Mouse (Mus musculus): ENCODE measurements at regions not wholly inside any gene's neighbourhood (a gene's known extent, or its start where the extent isn't known, plus 50 kb on each side); places are given as distances from the start of the nearest gene placed in this dataset.

GRCm38 (mm10) chr9:67132370-67132769, 83.2 kb upstream of the Tpm1 start:
- no peak overlapping the region for H3K27ac ChIP-seq
- 76% methylated on average over 5 of the region's 5 CpGs for WGBS (ENCODE audit: missing documents)
- H3K36me3 ChIP-seq (ENCODE audit: inconsistent target), result no peaks in the 10 kb centered on the region
- H3K79me2 ChIP-seq (ENCODE audit: inconsistent target), result no peaks in the 10 kb centered on the region
- no peak overlapping the region for H3K4me3 ChIP-seq (ENCODE audit: inconsistent target)

GRCm38 (mm10) chr9:67130730-67131440, 81.7 kb upstream of the Tpm1 start:
- H3K79me2 ChIP-seq (ENCODE audit: inconsistent target), result no peaks in the 10 kb centered on the region
- WGBS (ENCODE audit: missing documents), result 91% methylated on average over 8 of the region's 8 CpGs
- H3K27ac ChIP-seq, result no peak overlapping the region
- H3K4me3 ChIP-seq (ENCODE audit: inconsistent target), result no peak overlapping the region
- no peaks in the 10 kb centered on the region for H3K36me3 ChIP-seq (ENCODE audit: inconsistent target)

- no peaks in the 10 kb centered on the region for H3K36me3 ChIP-seq (ENCODE audit: inconsistent target)
- WGBS (ENCODE audit: missing documents), result 95% methylated on average over 3 of the region's 3 CpGs
- H3K27ac ChIP-seq, result no peak overlapping the region
- no peak overlapping the region for H3K4me3 ChIP-seq (ENCODE audit: inconsistent target)
- no peaks in the 10 kb centered on the region for H3K79me2 ChIP-seq (ENCODE audit: inconsistent target)
These were observed 80.7 kb upstream of the Tpm1 start for GRCm38 (mm10) chr9:67129891-67130290.

GRCm38 (mm10) chr9:67129095-67129494, 79.9 kb upstream of the Tpm1 start:
- H3K36me3 ChIP-seq (ENCODE audit: inconsistent target), result no peaks in the 10 kb centered on the region
- no peak overlapping the region for H3K27ac ChIP-seq
- no peaks in the 10 kb centered on the region for H3K79me2 ChIP-seq (ENCODE audit: inconsistent target)
- WGBS (ENCODE audit: missing documents), result 92% methylated on average over 3 of the region's 3 CpGs
- H3K4me3 ChIP-seq (ENCODE audit: inconsistent target), result no peak overlapping the region

- Histone ChIP-seq H3K27ac (no peak overlapping the region), H3K36me3 (ENCODE audit: inconsistent target) (no peaks in the 10 kb centered on the region), H3K79me2 (ENCODE audit: inconsistent target) (no peaks in the 10 kb centered on the region), H3K4me3 (ENCODE audit: inconsistent target) (no peak overlapping the region)
- 85% methylated on average over 7 of the region's 7 CpGs for WGBS (ENCODE audit: missing documents)
These were observed 72.5 kb upstream of the Tpm1 start for GRCm38 (mm10) chr9:67121691-67122090.

GRCm38 (mm10) chr9:67118880-67119644, 69.9 kb upstream of the Tpm1 start:
- H3K4me3 ChIP-seq (ENCODE audit: inconsistent target), result no peak overlapping the region
- no peaks in the 10 kb centered on the region for H3K79me2 ChIP-seq (ENCODE audit: inconsistent target)
- WGBS (ENCODE audit: missing documents), result 90% methylated on average over 6 of the region's 6 CpGs
- H3K36me3 ChIP-seq (ENCODE audit: inconsistent target), result no peaks in the 10 kb centered on the region
- H3K27ac ChIP-seq, result no peak overlapping the region

GRCm38 (mm10) chr9:67118429-67118828, 69.2 kb upstream of the Tpm1 start:
- H3K27ac ChIP-seq, result no peak overlapping the region
- no peaks in the 10 kb centered on the region for H3K79me2 ChIP-seq (ENCODE audit: inconsistent target)
- WGBS (ENCODE audit: missing documents), result 100% methylated on average over 1 of the region's 1 CpGs
- no peaks in the 10 kb centered on the region for H3K36me3 ChIP-seq (ENCODE audit: inconsistent target)
- H3K4me3 ChIP-seq (ENCODE audit: inconsistent target), result no peak overlapping the region

GRCm38 (mm10) chr9:67117639-67118038, 68.4 kb upstream of the Tpm1 start:
- no peak overlapping the region for H3K4me3 ChIP-seq (ENCODE audit: inconsistent target)
- 87% methylated on average over 5 of the region's 5 CpGs for WGBS (ENCODE audit: missing documents)
- H3K27ac ChIP-seq, result no peak overlapping the region
- H3K79me2 ChIP-seq (ENCODE audit: inconsistent target), result no peaks in the 10 kb centered on the region
- H3K36me3 ChIP-seq (ENCODE audit: inconsistent target), result no peaks in the 10 kb centered on the region

GRCm38 (mm10) chr9:67115991-67116390, 66.8 kb upstream of the Tpm1 start:
- Histone ChIP-seq H3K4me3 (ENCODE audit: inconsistent target) (no peak overlapping the region), H3K79me2 (ENCODE audit: inconsistent target) (no peaks in the 10 kb centered on the region), H3K36me3 (ENCODE audit: inconsistent target) (no peaks in the 10 kb centered on the region), H3K27ac (no peak overlapping the region)
- 52% methylated on average over 2 of the region's 2 CpGs for WGBS (ENCODE audit: missing documents)

GRCm38 (mm10) chr9:67114099-67114498, 64.9 kb upstream of the Tpm1 start:
- H3K4me3 ChIP-seq (ENCODE audit: inconsistent target), result no peak overlapping the region
- H3K36me3 ChIP-seq (ENCODE audit: inconsistent target), result no peaks in the 10 kb centered on the region
- 94% methylated on average over 5 of the region's 5 CpGs for WGBS (ENCODE audit: missing documents)
- H3K27ac ChIP-seq, result no peak overlapping the region
- no peaks in the 10 kb centered on the region for H3K79me2 ChIP-seq (ENCODE audit: inconsistent target)

- Histone ChIP-seq H3K4me3 (ENCODE audit: inconsistent target) (no peak overlapping the region), H3K79me2 (ENCODE audit: inconsistent target) (no peaks in the 10 kb centered on the region), H3K27ac (no peak overlapping the region), H3K36me3 (ENCODE audit: inconsistent target) (no peaks in the 10 kb centered on the region)
- WGBS (ENCODE audit: missing documents), result 89% methylated on average over 2 of the region's 4 CpGs
These were observed 62.8 kb upstream of the Tpm1 start for GRCm38 (mm10) chr9:67111836-67112584.

- no peaks in the 10 kb centered on the region for H3K36me3 ChIP-seq (ENCODE audit: inconsistent target)
- H3K27ac ChIP-seq, result no peak overlapping the region
- H3K4me3 ChIP-seq (ENCODE audit: inconsistent target), result no peak overlapping the region
- WGBS (ENCODE audit: missing documents), result 66% methylated on average over 3 of the region's 3 CpGs
- H3K79me2 ChIP-seq (ENCODE audit: inconsistent target), result no peaks in the 10 kb centered on the region
These were observed 58.7 kb upstream of the Tpm1 start for GRCm38 (mm10) chr9:67107938-67108337.

- H3K36me3 ChIP-seq (ENCODE audit: inconsistent target), result no peaks in the 10 kb centered on the region
- H3K27ac ChIP-seq, result no peak overlapping the region
- 9% methylated on average over 9 of the region's 9 CpGs for WGBS (ENCODE audit: missing documents)
- H3K79me2 ChIP-seq (ENCODE audit: inconsistent target), result no peaks in the 10 kb centered on the region
- no peak overlapping the region for H3K4me3 ChIP-seq (ENCODE audit: inconsistent target)
These were observed 56.7 kb upstream of the Tpm1 start for GRCm38 (mm10) chr9:67105867-67106266.

- no peak overlapping the region for H3K27ac ChIP-seq
- H3K79me2 ChIP-seq (ENCODE audit: inconsistent target), result no peaks in the 10 kb centered on the region
- WGBS (ENCODE audit: missing documents), result 89% methylated on average over 2 of the region's 2 CpGs
- H3K36me3 ChIP-seq (ENCODE audit: inconsistent target), result no peaks in the 10 kb centered on the region
- no peak overlapping the region for H3K4me3 ChIP-seq (ENCODE audit: inconsistent target)
These were observed 56.0 kb upstream of the Tpm1 start for GRCm38 (mm10) chr9:67105216-67105615.

GRCm38 (mm10) chr9:67104616-67105015, 55.4 kb upstream of the Tpm1 start:
- 81% methylated on average over 4 of the region's 4 CpGs for WGBS (ENCODE audit: missing documents)
- no peaks in the 10 kb centered on the region for H3K36me3 ChIP-seq (ENCODE audit: inconsistent target)
- no peak overlapping the region for H3K27ac ChIP-seq
- no peaks in the 10 kb centered on the region for H3K79me2 ChIP-seq (ENCODE audit: inconsistent target)
- no peak overlapping the region for H3K4me3 ChIP-seq (ENCODE audit: inconsistent target)

Measured in macrophage (primary cell).